Mouse (Mus musculus) hindbrain, embryonic 15.5 days (tissue): ENCODE measurements around the gene Rasl11b. TPM values are rescaled to one million over a fixed set of nuclear protein-coding genes. Genes with fewer than 3 reads are reported as not detected.

Experiments used
- ATAC-seq: fragments of 200-750 bp; cut with Nextera tagmentation; 2 replicates; pipeline ENCODE4 v1.8.0; 2017; ENCODE audit warnings: low read depth, moderate number of reproducible peaks, moderate TSS enrichment; ENCODE audit not compliant: low FRiP score
- H3K27ac ChIP-seq: fragments of 300-500 bp; sonication (generic); replicated peaks from 2 replicates; pipeline ENCODE4 v1.5.1; 2015; ENCODE audit warnings: mild to moderate bottlenecking, inconsistent platforms
- H3K27me3 ChIP-seq: fragments of 300-500 bp; sonication (generic); 2 replicates; pipeline ENCODE4 v1.6.1; 2015; ENCODE audit warnings: control low read depth, inconsistent platforms
- H3K36me3 ChIP-seq: fragments of 300-500 bp; sonication (generic); 2 replicates; pipeline ENCODE4 v1.6.1; 2015; ENCODE audit warnings: control low read depth, inconsistent platforms
- H3K4me1 ChIP-seq: fragments of 300-500 bp; sonication (generic); replicated peaks from 2 replicates; pipeline ENCODE4 v1.6.1; 2015; ENCODE audit warnings: control low read depth, inconsistent platforms
- H3K4me2 ChIP-seq: fragments of 300-500 bp; sonication (generic); 2 replicates; pipeline ENCODE4 v1.6.1; 2015; ENCODE audit warnings: moderate library complexity, mild to moderate bottlenecking, inconsistent platforms
- H3K4me3 ChIP-seq: fragments of 300-500 bp; sonication (generic); 2 replicates; pipeline ENCODE4 v1.5.1; 2015; ENCODE audit warnings: mild to moderate bottlenecking, inconsistent platforms
- H3K9ac ChIP-seq: fragments of 300-500 bp; sonication (generic); 2 replicates; pipeline ENCODE4 v1.6.1; 2015; ENCODE audit warnings: inconsistent platforms
- H3K9me3 ChIP-seq: fragments of 300-500 bp; sonication (generic); 2 replicates; pipeline ENCODE4 v1.6.1; 2016; ENCODE audit warnings: control low read depth, inconsistent platforms
- WGBS: fragments of 180-500 bp; shearing (Covaris S2); methylation state at CpG from one replicate; pipeline ENCODE4 v1.1.7; 2015; 5-methylcytosine and 5-hydroxymethylcytosine counted together
- polyA plus RNA-seq: library from polyadenylated mRNA; unstranded; fragments of >200 nt; fragmentation: Nextera tagmentation; extraction: Ambion mirVana; gene quantifications from 2 replicates; pipeline ENCODE4 v1.2.1, GENCODE M21; 2015

Rasl11b gene
- polyA plus RNA-seq, 1 experiment from 2014 or later = 17.8 TPM

- no peak overlapping the region for H3K27ac ChIP-seq
These were observed 6.7 kb downstream of the Rasl11b start for GRCm38 (mm10) chr5:74201570-74202357.

GRCm38 (mm10) chr5:74202515-74202914 is 7.4 kb downstream of the Rasl11b start:
- ATAC-seq = no peak
- no peak overlapping the region for H3K4me2 ChIP-seq
- H3K9me3 ChIP-seq = no peaks in the 10 kb centered on the region
- no peaks in the 10 kb centered on the region for H3K36me3 ChIP-seq
- WGBS = 79% methylated on average over 4 of the region's 4 CpGs
- no peaks in the 10 kb centered on the region for H3K27me3 ChIP-seq
- peaks cover 9% of the 10 kb centered on the region for H3K4me1 ChIP-seq
- H3K9ac ChIP-seq = no peak overlapping the region
- no peak overlapping the region for H3K27ac ChIP-seq
- no peak overlapping the region for H3K4me3 ChIP-seq

More at GRCm38 (mm10) chr5:74201570-74202357, 6.7 kb downstream of the Rasl11b start:
- Histone ChIP-seq H3K9ac (no peak overlapping the region), H3K27me3 (no peaks in the 10 kb centered on the region), H3K4me3 (no peak overlapping the region), H3K36me3 (no peaks in the 10 kb centered on the region), H3K4me2 (no peak overlapping the region), H3K9me3 (no peaks in the 10 kb centered on the region), H3K4me1 (peaks cover 14% of the 10 kb centered on the region)
- peak; percentile 43; the same call in 1 of the 2 replicates for ATAC-seq
- WGBS = 53% methylated on average over 10 of the region's 10 CpGs

- 64% methylated on average over 5 of the region's 5 CpGs for WGBS
- H3K36me3 ChIP-seq = no peaks in the 10 kb centered on the region
- no peak overlapping the region for H3K9ac ChIP-seq
- H3K4me3 ChIP-seq = no peak overlapping the region
- H3K4me1 ChIP-seq = no peaks in the 10 kb centered on the region
- no peak for ATAC-seq
- H3K4me2 ChIP-seq = no peak overlapping the region
- no peaks in the 10 kb centered on the region for H3K9me3 ChIP-seq
- no peak overlapping the region for H3K27ac ChIP-seq
- no peaks in the 10 kb centered on the region for H3K27me3 ChIP-seq
These were observed 9.4 kb downstream of the Rasl11b start for GRCm38 (mm10) chr5:74204465-74204864.

GRCm38 (mm10) chr5:74205509-74205908 is 10.4 kb downstream of the Rasl11b start:
- Histone ChIP-seq H3K27me3 (no peaks in the 10 kb centered on the region), H3K4me3 (no peak overlapping the region), H3K9me3 (no peaks in the 10 kb centered on the region), H3K36me3 (no peaks in the 10 kb centered on the region), H3K4me2 (no peak overlapping the region), H3K27ac (no peak overlapping the region), H3K9ac (no peak overlapping the region), H3K4me1 (no peaks in the 10 kb centered on the region)
- 34% methylated on average over 8 of the region's 8 CpGs for WGBS
- ATAC-seq = no peak

GRCm38 (mm10) chr5:74206038-74206437 is 11.0 kb downstream of the Rasl11b start:
- Histone ChIP-seq H3K4me2 (no peak overlapping the region), H3K9ac (no peak overlapping the region), H3K4me3 (no peak overlapping the region), H3K27me3 (no peaks in the 10 kb centered on the region), H3K27ac (no peak overlapping the region), H3K4me1 (no peaks in the 10 kb centered on the region), H3K9me3 (no peaks in the 10 kb centered on the region), H3K36me3 (no peaks in the 10 kb centered on the region)
- no peak for ATAC-seq
- WGBS = 84% methylated on average over 7 of the region's 7 CpGs

GRCm38 (mm10) chr5:74206649-74207048 is 11.6 kb downstream of the Rasl11b start:
- H3K4me2 ChIP-seq = no peak overlapping the region
- ATAC-seq = no peak
- no peaks in the 10 kb centered on the region for H3K36me3 ChIP-seq
- 91% methylated on average over 7 of the region's 7 CpGs for WGBS
- no peak overlapping the region for H3K27ac ChIP-seq
- no peak overlapping the region for H3K9ac ChIP-seq
- H3K27me3 ChIP-seq = no peaks in the 10 kb centered on the region
- no peak overlapping the region for H3K4me3 ChIP-seq
- no peaks in the 10 kb centered on the region for H3K9me3 ChIP-seq
- H3K4me1 ChIP-seq = no peaks in the 10 kb centered on the region

GRCm38 (mm10) chr5:74207209-74207608 is 12.1 kb downstream of the Rasl11b start:
- 88% methylated on average over 3 of the region's 3 CpGs for WGBS
- Histone ChIP-seq H3K27me3 (no peaks in the 10 kb centered on the region), H3K9me3 (no peaks in the 10 kb centered on the region), H3K4me2 (no peak overlapping the region), H3K4me1 (no peaks in the 10 kb centered on the region), H3K27ac (no peak overlapping the region), H3K4me3 (no peak overlapping the region), H3K9ac (no peak overlapping the region), H3K36me3 (no peaks in the 10 kb centered on the region)
- no peak for ATAC-seq

- Histone ChIP-seq H3K27ac (no peak overlapping the region), H3K27me3 (no peaks in the 10 kb centered on the region), H3K4me3 (no peak overlapping the region), H3K9ac (no peak overlapping the region), H3K9me3 (no peaks in the 10 kb centered on the region), H3K36me3 (no peaks in the 10 kb centered on the region), H3K4me1 (no peaks in the 10 kb centered on the region), H3K4me2 (no peak overlapping the region)
- no peak for ATAC-seq
- WGBS = 75% methylated on average over 7 of the region's 7 CpGs
These were observed 13.4 kb downstream of the Rasl11b start for GRCm38 (mm10) chr5:74208438-74208837.

- no peak for ATAC-seq
- H3K9me3 ChIP-seq = no peaks in the 10 kb centered on the region
These were observed 14.6 kb downstream of the Rasl11b start for GRCm38 (mm10) chr5:74209640-74210039.

GRCm38 (mm10) chr5:74211346-74211745 is 16.3 kb downstream of the Rasl11b start:
- WGBS = 77% methylated on average over 11 of the region's 11 CpGs
- no peak for ATAC-seq

More at GRCm38 (mm10) chr5:74209640-74210039, 14.6 kb downstream of the Rasl11b start:
- Histone ChIP-seq H3K36me3 (no peaks in the 10 kb centered on the region), H3K4me3 (no peak overlapping the region), H3K27me3 (no peaks in the 10 kb centered on the region), H3K4me1 (no peaks in the 10 kb centered on the region), H3K27ac (no peak overlapping the region), H3K4me2 (no peak overlapping the region), H3K9ac (no peak overlapping the region)
- WGBS = 77% methylated on average over 4 of the region's 4 CpGs

GRCm38 (mm10) chr5:74214501-74215110 is 19.5 kb downstream of the Rasl11b start:
- H3K9ac ChIP-seq = no peak overlapping the region
- H3K4me2 ChIP-seq = no peak overlapping the region
- H3K36me3 ChIP-seq = no peaks in the 10 kb centered on the region
- no peaks in the 10 kb centered on the region for H3K9me3 ChIP-seq
- no peak overlapping the region; the same call in 1 of the 2 replicates for H3K27ac ChIP-seq
- WGBS = 6% methylated on average over 7 of the region's 7 CpGs
- no peaks in the 10 kb centered on the region for H3K27me3 ChIP-seq
- no peak for ATAC-seq
- H3K4me1 ChIP-seq = peaks cover 6% of the 10 kb centered on the region; the same call in 1 of the 2 replicates
- no peak overlapping the region for H3K4me3 ChIP-seq

More at GRCm38 (mm10) chr5:74211346-74211745, 16.3 kb downstream of the Rasl11b start:
- Histone ChIP-seq H3K36me3 (no peaks in the 10 kb centered on the region), H3K4me1 (peaks cover 6% of the 10 kb centered on the region; the same call in 1 of the 2 replicates), H3K9me3 (no peaks in the 10 kb centered on the region), H3K4me2 (no peak overlapping the region), H3K27me3 (no peaks in the 10 kb centered on the region), H3K27ac (no peak overlapping the region), H3K4me3 (no peak overlapping the region), H3K9ac (no peak overlapping the region)

GRCm38 (mm10) chr5:74215125-74215524 is 20.0 kb downstream of the Rasl11b start:
- 0 out of 2 replicates have a peak, but pooled peaks have one; percentile 15 for ATAC-seq
- Histone ChIP-seq H3K36me3 (no peaks in the 10 kb centered on the region), H3K4me3 (no peak overlapping the region), H3K9me3 (no peaks in the 10 kb centered on the region), H3K4me2 (no peak overlapping the region), H3K9ac (no peak overlapping the region), H3K27ac (no peak overlapping the region), H3K4me1 (peaks cover 6% of the 10 kb centered on the region; the same call in 1 of the 2 replicates), H3K27me3 (no peaks in the 10 kb centered on the region)
- 2% methylated on average over 4 of the region's 4 CpGs for WGBS
